Mouse (Mus musculus) embryonic facial prominence, embryonic 13.5 days (tissue): ENCODE measurements around the gene Slit2. TPM values are rescaled to one million over a fixed set of nuclear protein-coding genes. Genes with fewer than 3 reads are reported as not detected.

Source experiments
- ATAC-seq: fragments of 200-750 bp; cut with Nextera tagmentation; 2 replicates; pipeline ENCODE4 v1.8.0; 2017; ENCODE audit warnings: low read depth; ENCODE audit not compliant: insufficient number of reproducible peaks, insufficient read depth, low FRiP score, low TSS enrichment
- H3K27ac ChIP-seq: fragments of 300-500 bp; sonication (generic); 2 replicates; pipeline ENCODE4 v1.5.1; 2015; ENCODE audit warnings: moderate library complexity, mild to moderate bottlenecking, inconsistent platforms
- H3K27me3 ChIP-seq: fragments of 300-500 bp; sonication (generic); 2 replicates; pipeline ENCODE4 v1.6.1; 2015; ENCODE audit warnings: mild to moderate bottlenecking, inconsistent platforms
- H3K36me3 ChIP-seq: fragments of 300-500 bp; sonication (generic); 2 replicates; pipeline ENCODE4 v1.6.1; 2015; ENCODE audit warnings: mild to moderate bottlenecking, inconsistent platforms
- H3K4me1 ChIP-seq: fragments of 300-500 bp; sonication (generic); 2 replicates; pipeline ENCODE4 v1.6.1; 2015; ENCODE audit warnings: inconsistent platforms
- H3K4me2 ChIP-seq: fragments of 300-500 bp; sonication (generic); 2 replicates; pipeline ENCODE4 v1.6.1; 2015; ENCODE audit warnings: moderate library complexity, mild to moderate bottlenecking, inconsistent platforms
- H3K4me3 ChIP-seq: fragments of 300-500 bp; sonication (generic); 2 replicates; pipeline ENCODE4 v1.5.1; 2015; ENCODE audit warnings: mild to moderate bottlenecking, inconsistent platforms
- H3K9ac ChIP-seq: fragments of 300-500 bp; sonication (generic); 2 replicates; pipeline ENCODE4 v1.6.1; 2015; ENCODE audit warnings: mild to moderate bottlenecking, inconsistent platforms
- H3K9me3 ChIP-seq: fragments of 300-500 bp; sonication (generic); 2 replicates; pipeline ENCODE4 v1.6.1; 2016; ENCODE audit warnings: inconsistent platforms
- WGBS: fragments of 180-500 bp; shearing (Covaris S2); methylation state at CpG from one replicate; pipeline ENCODE4 v1.1.7; 2015; ENCODE audit warnings: mixed read lengths; 5-methylcytosine and 5-hydroxymethylcytosine counted together
- microRNA-seq: library from miRNA; unstranded; fragments of <30 nt; microRNA quantifications from one replicate; pipeline ENCODE4, GENCODE M21; 2016
- polyA plus RNA-seq: library from polyadenylated mRNA; unstranded; fragments of >200 nt; fragmentation: Nextera tagmentation; extraction: Ambion mirVana; gene quantifications from 2 replicates; pipeline ENCODE4 v1.2.1, GENCODE M21; 2015

Slit2 gene
- polyA plus RNA-seq, 1 experiment from 2014 or later, result 32.2 TPM

- H3K4me2 ChIP-seq, result no peak overlapping the region
- no peaks in the 10 kb centered on the region for H3K36me3 ChIP-seq
- 63% methylated on average over 7 of the region's 7 CpGs for WGBS
- no peak overlapping the region for H3K27ac ChIP-seq
- H3K9ac ChIP-seq, result no peak overlapping the region
- no peaks in the 10 kb centered on the region for H3K4me1 ChIP-seq
- no peaks in the 10 kb centered on the region for H3K9me3 ChIP-seq
- ATAC-seq, result no peak
- H3K27me3 ChIP-seq, result no peaks in the 10 kb centered on the region
- no peak overlapping the region for H3K4me3 ChIP-seq
These were observed 358.0 kb downstream of the Slit2 start for GRCm38 (mm10) chr5:48340808-48341433.

- H3K9ac ChIP-seq, result no peak overlapping the region
- no peak overlapping the region for H3K4me3 ChIP-seq
- 44% methylated on average over 5 of the region's 5 CpGs for WGBS
- H3K4me1 ChIP-seq, result no peaks in the 10 kb centered on the region
- H3K9me3 ChIP-seq, result no peaks in the 10 kb centered on the region
- no peaks in the 10 kb centered on the region; the same call in none of the 2 replicates for H3K27me3 ChIP-seq
- H3K36me3 ChIP-seq, result no peaks in the 10 kb centered on the region
- H3K4me2 ChIP-seq, result no peak overlapping the region
- no peak overlapping the region for H3K27ac ChIP-seq
- no peak; the same call in 1 of the 2 replicates for ATAC-seq
These were observed 362.4 kb downstream of the Slit2 start for GRCm38 (mm10) chr5:48345095-48345982.

GRCm38 (mm10) chr5:48345983-48346648, 363.2 kb downstream of the Slit2 start:
- no peak for ATAC-seq
- no peaks in the 10 kb centered on the region for H3K36me3 ChIP-seq
- no peak overlapping the region for H3K4me3 ChIP-seq
- no peak overlapping the region for H3K27ac ChIP-seq
- H3K4me2 ChIP-seq, result no peak overlapping the region
- no peaks in the 10 kb centered on the region; the same call in none of the 2 replicates for H3K27me3 ChIP-seq
- no peaks in the 10 kb centered on the region for H3K9me3 ChIP-seq
- 88% methylated on average over 2 of the region's 2 CpGs for WGBS
- no peak overlapping the region for H3K9ac ChIP-seq
- H3K4me1 ChIP-seq, result no peaks in the 10 kb centered on the region

- no peak for ATAC-seq
- no peak overlapping the region for H3K4me3 ChIP-seq
- H3K9ac ChIP-seq, result no peak overlapping the region
- H3K4me2 ChIP-seq, result no peak overlapping the region
- 89% methylated on average over 1 of the region's 1 CpGs for WGBS
- H3K27ac ChIP-seq, result no peak overlapping the region
- no peaks in the 10 kb centered on the region for H3K4me1 ChIP-seq
- no peaks in the 10 kb centered on the region for H3K36me3 ChIP-seq
- H3K27me3 ChIP-seq, result no peaks in the 10 kb centered on the region; the same call in none of the 2 replicates
- H3K9me3 ChIP-seq, result no peaks in the 10 kb centered on the region
These were observed 366.4 kb downstream of the Slit2 start for GRCm38 (mm10) chr5:48349309-48349708.

Small RNA genes lying within 50 kb of the gene (microRNA-seq; reads per million reads assigned to microRNA genes)
- 16.5 reads per million, percentile 32 among the genes with 10 or more reads in this experiment for gene Mir218-1
